Mouse (Mus musculus): ENCODE measurements around the gene Anp32b.
A peak's percentile ranks its signal among the peaks of the same experiment; 100 is the strongest.

DNA sequence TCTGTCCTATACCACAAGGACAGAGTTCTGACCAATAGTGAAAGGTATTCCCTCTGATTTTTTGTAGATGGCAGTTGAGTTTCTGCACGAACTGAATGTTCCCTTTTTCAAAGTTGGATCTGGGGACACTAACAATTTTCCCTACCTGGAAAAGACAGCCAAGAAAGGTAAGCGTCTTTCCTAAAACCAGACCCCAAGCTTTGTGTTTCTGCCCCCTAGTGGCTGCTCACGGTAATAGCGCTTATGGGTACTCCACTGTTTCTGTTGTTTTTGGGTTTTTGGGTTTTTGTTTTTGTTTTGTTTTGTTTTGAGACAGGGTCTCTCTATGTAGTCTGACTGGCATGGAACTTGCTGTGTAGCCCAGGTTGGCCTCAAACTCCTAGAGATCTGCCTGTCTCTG lies 48.3 kb downstream of the Anp32b start:
- TF ChIP-seq POLR2A (IDR thresholded peaks at IDR 0.05; ENCODE audit: extremely low read depth, insufficient read depth, low read length) (no peak), CTCF (IDR thresholded peaks at IDR 0.05; ENCODE audit: extremely low read depth, insufficient read depth, low read length) (peak; percentile 63)
